ENCODE assay signal across 25 mouse cellular contexts in genomic region chr16:35952628-35953130, GRCm38 (mm10). TPM values are rescaled to one million over a fixed set of nuclear protein-coding genes. Genes with fewer than 3 reads are reported as not detected.
DNase-seq lines count a peak whose midpoint lies in the region; ATAC-seq and TF ChIP-seq lines count a peak whose summit lies in the region.
"Had no signal": no experiment of that assay in that cellular context is flagged by ENCODE, and none has a peak within 500 bp of the region (broad histone marks: within the 10 kb centered on the region; RNA-seq: fewer than 3 reads in every experiment).

No protein-coding gene starts in this region.

- H3K36me3 ChIP-seq in E14TG2a.4 (ENCODE audit: insufficient read depth, low read length) (peaks cover 17% of the 10 kb centered on the region), MEL (ENCODE audit: control insufficient read depth in 1 of 2, insufficient read depth in 2 of 2, low read length in 2 of 2) (no peaks in the 10 kb centered on the region; a peak in 2 of 4 replicates)
- no peaks in the 10 kb centered on the region for H3K36me3 ChIP-seq in midbrain, embryonic 11.5 days (ENCODE audit: control insufficient read depth, insufficient read depth, low read length)
- H3K36me3 ChIP-seq in stomach, postnatal 0 days (ENCODE audit: control insufficient read depth, insufficient read depth, low read length): no peaks in the 10 kb centered on the region; the same call in none of the 2 replicates
- H3K36me3 ChIP-seq: embryonic facial prominence, embryonic 12.5 days; embryonic facial prominence, embryonic 15.5 days; hindbrain, embryonic 12.5 days; hindbrain, embryonic 15.5 days; intestine, embryonic 15.5 days had no signal

- 0 out of 2 replicates have a peak, but pooled peaks have one; percentile 27 for ATAC-seq in megakaryocyte, adult 5-6 weeks (ENCODE audit: poor library complexity, severe bottlenecking)
- ATAC-seq in midbrain, embryonic 11.5 days (ENCODE audit: low FRiP score): no peak
- ATAC-seq in stomach, postnatal 0 days (ENCODE audit: low FRiP score, low TSS enrichment): no peak
- ATAC-seq: CD4-positive, CD25-positive, alpha-beta regulatory T cell, adult 4 months; forebrain, embryonic 14.5 days; intestine, embryonic 15.5 days had no signal

- 92% methylated on average over 5 of the region's 5 CpGs for WGBS in midbrain, embryonic 11.5 days
- 86% methylated on average over 5 of the region's 5 CpGs for WGBS in stomach, postnatal 0 days

- H3K4me3 ChIP-seq in E14TG2a.4 (replicated peaks; ENCODE audit: low read length) (no peak overlapping the region), MEL (ENCODE audit: control insufficient read depth in 1 of 2, insufficient read depth in 1 of 2, low read depth in 2 of 2, low read length in 2 of 2) (no peak overlapping the region)
- no peak overlapping the region for H3K4me3 ChIP-seq in midbrain, embryonic 11.5 days (ENCODE audit: low read depth, low read length)
- no peak overlapping the region for H3K4me3 ChIP-seq in stomach, postnatal 0 days (ENCODE audit: low read depth, low read length)
- H3K4me3 ChIP-seq: embryonic facial prominence, embryonic 12.5 days; embryonic facial prominence, embryonic 15.5 days; hindbrain, embryonic 12.5 days; hindbrain, embryonic 15.5 days; intestine, embryonic 15.5 days had no signal

- no peak overlapping the region for H3K9ac ChIP-seq in MEL (ENCODE audit: control insufficient read depth, low read depth, low read length, poor library complexity, severe bottlenecking)
- no peak overlapping the region for H3K9ac ChIP-seq in midbrain, embryonic 11.5 days (ENCODE audit: low read length)
- H3K9ac ChIP-seq in stomach, postnatal 0 days (ENCODE audit: low read length): no peak overlapping the region
- H3K9ac ChIP-seq: embryonic facial prominence, embryonic 12.5 days; embryonic facial prominence, embryonic 15.5 days; hindbrain, embryonic 12.5 days; hindbrain, embryonic 15.5 days; intestine, embryonic 15.5 days had no signal

- no peaks in the 10 kb centered on the region for H3K79me2 ChIP-seq in MEL (ENCODE audit: control insufficient read depth, insufficient read depth, low read length, poor library complexity)

- H3K4me1 ChIP-seq in E14TG2a.4 (replicated peaks; ENCODE audit: low read depth, low read length) (peaks cover 49% of the 10 kb centered on the region), MEL (ENCODE audit: control insufficient read depth in 1 of 2, insufficient read depth in 2 of 2, low read length in 2 of 2) (no peaks in the 10 kb centered on the region; a peak in 1 of 4 replicates)
- no peaks in the 10 kb centered on the region for H3K4me1 ChIP-seq in midbrain, embryonic 11.5 days (ENCODE audit: control insufficient read depth, insufficient read depth, low read length)
- no peaks in the 10 kb centered on the region for H3K4me1 ChIP-seq in stomach, postnatal 0 days (replicated peaks; ENCODE audit: control insufficient read depth, insufficient read depth)
- H3K4me1 ChIP-seq: embryonic facial prominence, embryonic 12.5 days; embryonic facial prominence, embryonic 15.5 days; hindbrain, embryonic 12.5 days; hindbrain, embryonic 15.5 days; intestine, embryonic 15.5 days had no signal

- no peak for TF ChIP-seq EP300 in MEL (IDR thresholded peaks at IDR 0.05; ENCODE audit: low read depth in 1 of 2, low read length in 2 of 2)
- no peak for TF ChIP-seq EP300 in stomach, postnatal 0 days (optimal IDR thresholded peaks at IDR 0.05)

- H3K9me3 ChIP-seq in E14TG2a.4 (ENCODE audit: low read length) (no peaks in the 10 kb centered on the region), MEL (replicated peaks; ENCODE audit: insufficient read depth, low read length) (no peaks in the 10 kb centered on the region)
- H3K9me3 ChIP-seq in midbrain, embryonic 11.5 days (ENCODE audit: control insufficient read depth, low read length): no peaks in the 10 kb centered on the region; the same call in 1 of the 2 replicates
- no peaks in the 10 kb centered on the region for H3K9me3 ChIP-seq in stomach, postnatal 0 days (ENCODE audit: control insufficient read depth, low read length)
- H3K9me3 ChIP-seq: embryonic facial prominence, embryonic 12.5 days; embryonic facial prominence, embryonic 15.5 days; hindbrain, embryonic 12.5 days; hindbrain, embryonic 15.5 days; intestine, embryonic 15.5 days had no signal

- H3K4me2 ChIP-seq in midbrain, embryonic 11.5 days: no peak overlapping the region
- H3K4me2 ChIP-seq in stomach, postnatal 0 days (replicated peaks; ENCODE audit: low read depth): no peak overlapping the region
- H3K4me2 ChIP-seq: embryonic facial prominence, embryonic 12.5 days; embryonic facial prominence, embryonic 15.5 days; heart, embryonic 11.5 days; hindbrain, embryonic 12.5 days; hindbrain, embryonic 15.5 days; intestine, embryonic 15.5 days had no signal

- H3K27me3 ChIP-seq in E14TG2a.4 (ENCODE audit: insufficient read depth, low read length) (no peaks in the 10 kb centered on the region), MEL (ENCODE audit: control insufficient read depth in 1 of 2, insufficient read depth in 2 of 2, low read length in 2 of 2) (no peaks in the 10 kb centered on the region)
- no peaks in the 10 kb centered on the region for H3K27me3 ChIP-seq in midbrain, embryonic 11.5 days (ENCODE audit: control insufficient read depth, insufficient read depth, low read length)
- no peaks in the 10 kb centered on the region for H3K27me3 ChIP-seq in stomach, postnatal 0 days (ENCODE audit: control insufficient read depth, insufficient read depth, low read length)
- H3K27me3 ChIP-seq: embryonic facial prominence, embryonic 12.5 days; embryonic facial prominence, embryonic 15.5 days; hindbrain, embryonic 12.5 days; hindbrain, embryonic 15.5 days; intestine, embryonic 15.5 days had no signal

- peak; percentile 41 for DNase-seq in 416B (ENCODE audit: low read depth)
- peak; percentile 37 for DNase-seq in MEL (ENCODE audit: low read depth, low spot score)
- DNase-seq in frontal cortex, postnatal 14 days (ENCODE audit: low spot score in 2 of 2): no peak
- DNase-seq in midbrain, embryonic 11.5 days (ENCODE audit: low spot score, missing footprints): no peak
- DNase-seq in Muller cell, postnatal 12 days (ENCODE audit: inconsistent ontology term): no peak
- DNase-seq in stomach, postnatal 0 days (ENCODE audit: low spot score): no peak
- DNase-seq: adrenal gland, postnatal 10 days; adrenal gland, postnatal 36 days; B cell, adult 2 months; cerebellum, adult 18-20 months; cerebellum, adult 9-10 months; cerebellum, postnatal 25 days; gastrocnemius, postnatal 14 days; heart, adult 11 months; kidney, adult 11 months had no signal

- no peak for TF ChIP-seq POLR2A in MEL (IDR thresholded peaks at IDR 0.05; ENCODE audit: control insufficient read depth in 1 of 2, insufficient read depth in 1 of 2, low read depth in 1 of 2, low read length in 2 of 2, poor library complexity in 1 of 2)

- no peak overlapping the region for H3K27ac ChIP-seq in MEL (ENCODE audit: control insufficient read depth, low read depth, low read length)
- H3K27ac ChIP-seq in midbrain, embryonic 11.5 days (ENCODE audit: low read depth, low read length): no peak overlapping the region
- H3K27ac ChIP-seq in stomach, postnatal 0 days (replicated peaks): no peak overlapping the region
- H3K27ac ChIP-seq: embryonic facial prominence, embryonic 12.5 days; embryonic facial prominence, embryonic 15.5 days; hindbrain, embryonic 12.5 days; hindbrain, embryonic 15.5 days; intestine, embryonic 15.5 days had no signal

- TF ChIP-seq CTCF in E14TG2a.4 (conservative IDR thresholded peaks at IDR 0.05; ENCODE audit: low read length) (peak; percentile 10; the same call in 1 of the 2 replicates), MEL (IDR thresholded peaks at IDR 0.05 in 2 of 3, conservative IDR thresholded peaks at IDR 0.05 in 1 of 3; ENCODE audit: control insufficient read depth in 1 of 3, insufficient read depth in 1 of 3, low read depth in 2 of 3, low read length in 3 of 3, poor library complexity in 1 of 3, severe bottlenecking in 1 of 3) (no peak)
- no peak for TF ChIP-seq CTCF in stomach, postnatal 0 days (IDR thresholded peaks at IDR 0.05; ENCODE audit: low read depth)

- no peak for TF ChIP-seq RAD21 in MEL (IDR thresholded peaks at IDR 0.05; ENCODE audit: low read depth, low read length)

TF ChIP-seq in MEL, 35 proteins besides CTCF, POLR2A, EP300 and RAD21:
- TF ChIP-seq ZNF384 (IDR thresholded peaks at IDR 0.05; ENCODE audit: low read depth, low read length) (peak; percentile 35; the same call in 1 of the 2 replicates), ETS1 (IDR thresholded peaks at IDR 0.05; ENCODE audit: low read depth, low read length) (no peak), TCF12 (IDR thresholded peaks at IDR 0.05; ENCODE audit: low read depth, low read length) (no peak), POLR2AphosphoS2 (IDR thresholded peaks at IDR 0.05; ENCODE audit: low read length) (no peak)
TF ChIP-seq in MEL: peak in this region for 1.

RNA-seq across cellular contexts. Expression of gene Dtx3l, which starts 13.7 kb away (rescaled TPM):
- total RNA-seq in MEL (2012; rRNA removed): 3.5 and 3.9 TPM in 2 replicates
- 1 to 10 TPM in 1 of 2 experiments, not detected in 1; 6.0 TPM for polyA plus RNA-seq in MEL (2012; ENCODE audit: insufficient read depth in 1 of 2, insufficient read length in 2 of 2, low read depth in 1 of 2, low replicate concordance in 2 of 2, missing spikeins in 1 of 2)
- total RNA-seq in megakaryocyte, adult 5-6 weeks (2015): 32.6 and 36.5 TPM in 2 replicates
- total RNA-seq in megakaryocyte, adult 5-6 weeks (2017): 50.0 and 51.3 TPM in 2 replicates
- 2.8 and 3.1 TPM in 2 replicates for polyA plus RNA-seq in midbrain, embryonic 11.5 days (2014; fragmentation: Nextera tagmentation; extraction: Ambion mirVana)
- 4.4 and 4.9 TPM in 2 replicates for polyA plus RNA-seq in stomach, postnatal 0 days (2015; fragmentation: Nextera tagmentation; extraction: Ambion mirVana)

RNA-seq across cellular contexts. Expression of gene Parp9, which starts 14.4 kb away (rescaled TPM):
- 3.0 and 3.4 TPM in 2 replicates for total RNA-seq in MEL (2012; rRNA removed)
- polyA plus RNA-seq in MEL (2012; ENCODE audit: insufficient read depth in 1 of 2, insufficient read length in 2 of 2, low read depth in 1 of 2, low replicate concordance in 2 of 2, missing spikeins in 1 of 2): 1 to 10 TPM in 1 of 2 experiments, not detected in 1; 5.3 TPM
- total RNA-seq in megakaryocyte, adult 5-6 weeks (2015): 25.0 and 26.3 TPM in 2 replicates
- total RNA-seq in megakaryocyte, adult 5-6 weeks (2017): 48.2 and 63.1 TPM in 2 replicates
- polyA plus RNA-seq in midbrain, embryonic 11.5 days (2014; fragmentation: Nextera tagmentation; extraction: Ambion mirVana): 1.8 and 2.6 TPM in 2 replicates
- 9.5 and 9.8 TPM in 2 replicates for polyA plus RNA-seq in stomach, postnatal 0 days (2015; fragmentation: Nextera tagmentation; extraction: Ambion mirVana)

RNA-seq across cellular contexts. Expression of gene Kpna1, which starts 25.9 kb away (rescaled TPM):
- 24.5 and 25.2 TPM in 2 replicates for total RNA-seq in MEL (2012; rRNA removed)
- polyA plus RNA-seq in MEL (2012; ENCODE audit: insufficient read depth in 1 of 2, insufficient read length in 2 of 2, low read depth in 1 of 2, low replicate concordance in 2 of 2, missing spikeins in 1 of 2): 10 to 100 TPM in 1 of 2 experiments, not detected in 1; 34.9 TPM
- 36.0 and 39.1 TPM in 2 replicates for total RNA-seq in megakaryocyte, adult 5-6 weeks (2015)
- total RNA-seq in megakaryocyte, adult 5-6 weeks (2017): 29.4 and 31.9 TPM in 2 replicates
- polyA plus RNA-seq in midbrain, embryonic 11.5 days (2014; fragmentation: Nextera tagmentation; extraction: Ambion mirVana): 90.7 and 99.9 TPM in 2 replicates
- 19.5 and 20.3 TPM in 2 replicates for polyA plus RNA-seq in stomach, postnatal 0 days (2015; fragmentation: Nextera tagmentation; extraction: Ambion mirVana)

Comparison
In these comparisons a context has a peak if more than half of its experiments do, and no peak if none do; other contexts are left out.
1. DNase-seq: peak in 416B (single experiment) and MEL (single experiment); none in frontal cortex, postnatal 14 days (0 of 2), midbrain, embryonic 11.5 days (single experiment), Muller cell, postnatal 12 days (single experiment) and stomach, postnatal 0 days (single experiment).